Mouse (Mus musculus) MEL (cell line): ENCODE measurements around the gene Rnf145.

Experiments
- CTCF ChIP-seq, 3 experiments: IDR thresholded peaks in 2 of 3; conservative IDR thresholded peaks in 1 of 3; 2 replicates each; pipeline ENCODE4 v1.5.1; 2011 to 2012; ENCODE audit warnings: low read length in 3 of 3, low read depth in 2 of 3, mild to moderate bottlenecking in 2 of 3, improper control_type of control experiment in 1 of 3, inconsistent platforms in 1 of 3, mixed read lengths in 1 of 3, moderate library complexity in 1 of 3; ENCODE audit not compliant: control insufficient read depth in 1 of 3, insufficient read depth in 1 of 3, poor library complexity in 1 of 3, severe bottlenecking in 1 of 3
- EP300 ChIP-seq, 2 experiments: IDR thresholded peaks; 2 replicates each; pipeline ENCODE4 v1.6.1; 2011; ENCODE audit warnings: improper control_type of control experiment in 2 of 2, low read length in 2 of 2, low read depth in 1 of 2, mild to moderate bottlenecking in 1 of 2
- POLR2AphosphoS2 ChIP-seq: IDR thresholded peaks from 2 replicates; pipeline ENCODE4 v1.6.1; 2011; ENCODE audit warnings: low read length, improper control_type of control experiment

GRCm38 (mm10) chr11:44531617-44532016 lies 12.9 kb downstream of the Rnf145 start:
- TF ChIP-seq POLR2AphosphoS2 (no peak), CTCF (IDR thresholded peaks at IDR 0.05 in 2 of 3, conservative IDR thresholded peaks at IDR 0.05 in 1 of 3; ENCODE audit: control insufficient read depth in 1 of 3, insufficient read depth in 1 of 3, low read depth in 2 of 3, low read length in 3 of 3, poor library complexity in 1 of 3, severe bottlenecking in 1 of 3) (no peak), EP300 (IDR thresholded peaks at IDR 0.05; ENCODE audit: low read depth in 1 of 2, low read length in 2 of 2) (no peak)
